Mouse (Mus musculus) MEL (cell line): Measurements from ENCODE around the gene Nepn. TPM values are rescaled to one million over a fixed set of nuclear protein-coding genes. Genes with fewer than 3 reads are reported as not detected.

Experiments
- DNase-seq: peaks from one replicate; pipeline ENCODE4 v3.0.0; 2011; ENCODE audit warnings: low read depth, low spot score
- H3K27ac ChIP-seq: 2 replicates; pipeline ENCODE4 v1.5.1; 2012; ENCODE audit warnings: low read depth, mild to moderate bottlenecking, control low read depth, low read length, moderate library complexity; ENCODE audit not compliant: control insufficient read depth
- H3K27me3 ChIP-seq, 2 experiments: fragments of 150-350 bp in 1 of 2; sonication (generic) in 1 of 2; 2 replicates each; pipeline ENCODE4 v1.6.1; 2012; ENCODE audit warnings: low read length in 2 of 2, mild to moderate bottlenecking in 2 of 2, improper control_type of control experiment in 1 of 2, moderate library complexity in 1 of 2; ENCODE audit not compliant: insufficient read depth in 2 of 2, control insufficient read depth in 1 of 2
- H3K36me3 ChIP-seq, 2 experiments: 2 replicates each; pipeline ENCODE4 v1.6.1; 2012 to 2014; ENCODE audit warnings: low read length in 2 of 2, improper control_type of control experiment in 1 of 2, inconsistent platforms in 1 of 2, mild to moderate bottlenecking in 1 of 2; ENCODE audit not compliant: insufficient read depth in 2 of 2, control insufficient read depth in 1 of 2
- H3K4me1 ChIP-seq, 2 experiments: fragments of 150-350 bp in 1 of 2; sonication (generic) in 1 of 2; 2 replicates each; pipeline ENCODE4 v1.6.1; 2012; ENCODE audit warnings: low read length in 2 of 2, improper control_type of control experiment in 1 of 2, mild to moderate bottlenecking in 1 of 2; ENCODE audit not compliant: insufficient read depth in 2 of 2, control insufficient read depth in 1 of 2
- H3K4me3 ChIP-seq, 2 experiments: fragments of 150-350 bp in 1 of 2; sonication (generic) in 1 of 2; 2 replicates each; pipeline ENCODE4 v1.5.1; 2012; ENCODE audit warnings: low read depth in 2 of 2, low read length in 2 of 2, mild to moderate bottlenecking in 2 of 2, moderate library complexity in 2 of 2, control low read depth in 1 of 2, improper control_type of control experiment in 1 of 2; ENCODE audit not compliant: control insufficient read depth in 1 of 2, insufficient read depth in 1 of 2
- H3K79me2 ChIP-seq: 2 replicates; pipeline ENCODE4 v1.6.1; 2012; ENCODE audit warnings: mild to moderate bottlenecking, low read length, moderate library complexity; ENCODE audit not compliant: control insufficient read depth, poor library complexity, insufficient read depth
- H3K9ac ChIP-seq: 2 replicates; pipeline ENCODE4 v1.6.1; 2012; ENCODE audit warnings: low read depth, mild to moderate bottlenecking, control low read depth, low read length, moderate library complexity; ENCODE audit not compliant: control insufficient read depth, poor library complexity, severe bottlenecking
- H3K9me3 ChIP-seq: fragments of 150-350 bp; sonication (generic); replicated peaks from 2 replicates; pipeline ENCODE4 v1.6.1; 2012; ENCODE audit warnings: mild to moderate bottlenecking, low read length, improper control_type of control experiment, moderate library complexity; ENCODE audit not compliant: insufficient read depth
- CHD1 ChIP-seq: IDR thresholded peaks from 2 replicates; pipeline ENCODE4 v1.6.1; 2012; ENCODE audit warnings: low read depth, mild to moderate bottlenecking, inconsistent platforms, low read length, improper control_type of control experiment
- CHD2 ChIP-seq: IDR thresholded peaks from 2 replicates; pipeline ENCODE4 v1.6.1; 2011; ENCODE audit warnings: low read length, improper control_type of control experiment
- ETS1 ChIP-seq: IDR thresholded peaks from 2 replicates; pipeline ENCODE4 v1.6.1; 2012; ENCODE audit warnings: low read depth, mild to moderate bottlenecking, inconsistent platforms, low read length, improper control_type of control experiment, moderate library complexity
- GABPA ChIP-seq: IDR thresholded peaks from 2 replicates; pipeline ENCODE4 v1.6.1; 2012; ENCODE audit warnings: low read depth, mild to moderate bottlenecking, inconsistent platforms, low read length, improper control_type of control experiment, moderate library complexity
- GATA1 ChIP-seq: IDR thresholded peaks from 2 replicates; pipeline ENCODE4 v1.6.1; 2011; ENCODE audit warnings: low read depth, low read length, improper control_type of control experiment
- HCFC1 ChIP-seq: IDR thresholded peaks from 2 replicates; pipeline ENCODE4 v1.6.1; 2012; ENCODE audit warnings: low read depth, mild to moderate bottlenecking, inconsistent platforms, low read length, improper control_type of control experiment, moderate library complexity
- MEF2A ChIP-seq: IDR thresholded peaks from 2 replicates; pipeline ENCODE4 v1.6.1; 2014; ENCODE audit warnings: low read depth, mild to moderate bottlenecking, inconsistent platforms, low read length, improper control_type of control experiment; ENCODE audit not compliant: poor library complexity, insufficient replicate concordance, severe bottlenecking; ENCODE audit errors: extremely low read depth
- MXI1 ChIP-seq: IDR thresholded peaks from 2 replicates; pipeline ENCODE4 v1.6.1; 2011; ENCODE audit warnings: mild to moderate bottlenecking, low read depth, low read length, improper control_type of control experiment
- MYC ChIP-seq: IDR thresholded peaks from 2 replicates; pipeline ENCODE4 v1.6.1; 2011; ENCODE audit warnings: low read depth, mild to moderate bottlenecking, low read length, improper control_type of control experiment, moderate library complexity
- RAD21 ChIP-seq: IDR thresholded peaks from 2 replicates; pipeline ENCODE4 v1.6.1; 2011; ENCODE audit warnings: mild to moderate bottlenecking, low read depth, low read length, improper control_type of control experiment
- SIN3A ChIP-seq: IDR thresholded peaks from 2 replicates; pipeline ENCODE4 v1.6.1; 2012; ENCODE audit warnings: low read length, improper control_type of control experiment, inconsistent platforms
- TCF12 ChIP-seq: IDR thresholded peaks from 2 replicates; pipeline ENCODE4 v1.6.1; 2014; ENCODE audit warnings: low read depth, mild to moderate bottlenecking, inconsistent platforms, low read length, improper control_type of control experiment, moderate library complexity
- USF1 ChIP-seq: IDR thresholded peaks from 2 replicates; pipeline ENCODE4 v1.6.1; 2014; ENCODE audit warnings: low read depth, mild to moderate bottlenecking, inconsistent platforms, low read length, improper control_type of control experiment, moderate library complexity
- polyA plus RNA-seq, 2 experiments: library from polyadenylated mRNA; stranded (reverse) in 1 of 2; unstranded in 1 of 2; fragments of >175 nt in 1 of 2; fragments of >200 nt in 1 of 2; gene quantifications; 2 replicates each; pipeline versions ENCODE4 v1.2.1 to v1.2.4; 2012; ENCODE audit warnings: low replicate concordance in 2 of 2, low read depth in 1 of 2; ENCODE audit not compliant: insufficient read length in 2 of 2, insufficient read depth in 1 of 2, missing spikeins in 1 of 2
- total RNA-seq: library from RNA; depleted of rRNA; stranded (reverse); fragments of 300-350 nt; gene quantifications from 2 replicates; pipeline ENCODE4 v1.2.3, GENCODE M21; 2012

The Nepn gene
- total and polyA plus RNA-seq, 3 experiments: 0.12 to 0.17 TPM; not detected in 1

GRCm38 (mm10) chr10:52417998-52418860, 29.5 kb downstream of the Nepn start:
- Histone ChIP-seq H3K79me2 (peaks cover 53% of the 10 kb centered on the region), H3K9ac (peak overlapping the region; percentile 85), H3K27me3 (no peaks in the 10 kb centered on the region), H3K9me3 (no peaks in the 10 kb centered on the region), H3K4me1 (peaks cover 8 to 12% of the 10 kb centered on the region in 2 experiments), H3K4me3 (peak overlapping the region; percentile 89 to 99), H3K36me3 (peaks cover 0 to 29% of the 10 kb centered on the region in 2 experiments; a peak in 3 of 4 replicates), H3K27ac (peak overlapping the region; percentile 62)
- no peak for TF ChIP-seq MEF2A
- peak; percentile 74 for TF ChIP-seq USF1
- peak; percentile 12; the same call in 1 of the 2 replicates for TF ChIP-seq MXI1
- no peak for TF ChIP-seq GABPA
- TF ChIP-seq CHD1: 0 out of 2 replicates have a peak, but pooled peaks have one; percentile 45
- TF ChIP-seq MYC: peak; percentile 53
- DNase-seq: peak; percentile 72

- Histone ChIP-seq H3K4me1 (peaks cover 10 to 14% of the 10 kb centered on the region in 2 experiments), H3K4me3 (peak overlapping the region; percentile 89 to 99), H3K9me3 (no peaks in the 10 kb centered on the region), H3K27me3 (no peaks in the 10 kb centered on the region), H3K9ac (peak overlapping the region; percentile 85), H3K27ac (peak overlapping the region; percentile 62), H3K36me3 (peaks cover 0 to 35% of the 10 kb centered on the region in 2 experiments; a peak in 3 of 4 replicates), H3K79me2 (peaks cover 58% of the 10 kb centered on the region)
- TF ChIP-seq SIN3A: no peak
- 0 out of 2 replicates have a peak, but pooled peaks have one; percentile 17 for TF ChIP-seq TCF12
- 0 out of 2 replicates have a peak, but pooled peaks have one; percentile 3 for TF ChIP-seq GATA1
- TF ChIP-seq MYC: 0 out of 2 replicates have a peak, but pooled peaks have one; percentile 1
- DNase-seq: no peak
Measured at GRCm38 (mm10) chr10:52418931-52419330, 30.2 kb downstream of the Nepn start.

- no peak for TF ChIP-seq CHD1
- TF ChIP-seq CHD2: no peak
- no peak for TF ChIP-seq HCFC1
- TF ChIP-seq RAD21: no peak
- TF ChIP-seq ETS1: no peak
- no peak for TF ChIP-seq USF1
- Histone ChIP-seq H3K36me3 (peaks cover 0 to 36% of the 10 kb centered on the region in 2 experiments), H3K27me3 (no peaks in the 10 kb centered on the region), H3K9ac (peak overlapping the region; percentile 85; the same call in 1 of the 2 replicates), H3K4me1 (peaks cover 10 to 14% of the 10 kb centered on the region in 2 experiments), H3K4me3 (peak overlapping the region in 1 of 2 experiments; percentile 89; a peak in 2 of 4 replicates), H3K79me2 (peaks cover 60% of the 10 kb centered on the region), H3K27ac (no peak overlapping the region), H3K9me3 (no peaks in the 10 kb centered on the region)
- DNase-seq: no peak
Measured at GRCm38 (mm10) chr10:52419402-52419801, 30.6 kb downstream of the Nepn start.
